Mouse (Mus musculus) gastrocnemius, adult 8-10 months (tissue): ENCODE results near the gene Entpd6. TPM values are rescaled to one million over a fixed set of nuclear protein-coding genes. Genes with fewer than 3 reads are reported as not detected.

Experiments used
- DNase-seq, 2 experiments: peaks; one replicate each; pipeline ENCODE4 v3.0.0; 2022; ENCODE audit warnings: low spot score in 2 of 2
- total RNA-seq, 4 experiments: library from RNA; stranded (reverse); gene quantifications; 2 replicates each; pipeline ENCODE4 v1.2.4; 2022

The Entpd6 gene
- total RNA-seq = 1 to 10 TPM; 8.7 to 9.9 (median 9.0) TPM

DNA sequence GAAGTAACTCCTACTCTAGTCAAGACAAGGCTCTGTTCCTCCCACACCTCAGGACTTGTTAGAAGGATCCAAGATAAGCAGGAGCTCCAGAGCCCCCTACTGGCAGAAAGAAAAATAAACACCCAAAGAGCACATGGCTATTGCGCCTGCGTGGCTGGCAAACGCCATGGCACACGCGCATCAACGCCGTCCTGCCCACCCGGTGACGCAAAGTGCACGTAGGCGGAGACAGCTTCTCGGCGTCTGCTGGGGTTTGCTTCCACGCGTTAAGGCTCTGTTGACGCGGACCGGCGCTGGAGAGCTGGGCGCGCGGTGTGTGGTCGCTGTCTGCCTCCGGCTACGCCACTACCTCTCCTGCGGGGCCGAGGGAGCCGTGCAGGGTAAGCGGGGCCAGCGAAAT is at the start of gene Entpd6:
Gene Entpd6 (plus strand): TSS at position 189 of the 400 bp plus-strand sequence.
- DNase-seq = peak; percentile 90 to 92

DNA sequence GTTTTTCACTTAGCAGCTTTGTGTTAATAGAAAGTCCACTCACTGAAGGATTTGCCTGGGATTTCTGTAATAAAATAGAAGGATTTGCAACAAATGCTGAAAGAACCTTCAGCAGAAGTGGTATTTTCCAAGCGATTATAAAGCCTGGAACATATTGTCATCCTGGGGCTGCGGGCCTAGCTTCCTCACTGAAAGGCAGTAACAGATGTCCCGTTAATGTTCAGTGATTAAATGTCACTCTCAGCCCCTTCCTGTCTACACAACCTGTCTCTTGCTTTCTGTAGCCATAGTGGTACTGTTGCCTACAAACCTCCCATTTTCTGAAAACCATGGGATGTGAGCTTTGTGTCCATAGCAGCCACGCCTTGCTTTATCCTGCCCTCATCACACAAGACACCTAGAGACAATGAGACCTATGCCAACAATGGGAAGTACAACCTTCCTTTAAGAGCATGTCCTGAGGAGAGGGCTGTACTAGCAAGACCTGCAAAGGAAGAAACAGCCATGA is 36.6 kb upstream of the Entpd6 start:
- no peak for DNase-seq

GRCm38 (mm10) chr2:150735756-150736576 is 12.9 kb upstream of the Entpd6 start:
- DNase-seq = no peak

- DNase-seq = no peak
Observed at GRCm38 (mm10) chr2:150737881-150738280, 11.0 kb upstream of the Entpd6 start.

DNA sequence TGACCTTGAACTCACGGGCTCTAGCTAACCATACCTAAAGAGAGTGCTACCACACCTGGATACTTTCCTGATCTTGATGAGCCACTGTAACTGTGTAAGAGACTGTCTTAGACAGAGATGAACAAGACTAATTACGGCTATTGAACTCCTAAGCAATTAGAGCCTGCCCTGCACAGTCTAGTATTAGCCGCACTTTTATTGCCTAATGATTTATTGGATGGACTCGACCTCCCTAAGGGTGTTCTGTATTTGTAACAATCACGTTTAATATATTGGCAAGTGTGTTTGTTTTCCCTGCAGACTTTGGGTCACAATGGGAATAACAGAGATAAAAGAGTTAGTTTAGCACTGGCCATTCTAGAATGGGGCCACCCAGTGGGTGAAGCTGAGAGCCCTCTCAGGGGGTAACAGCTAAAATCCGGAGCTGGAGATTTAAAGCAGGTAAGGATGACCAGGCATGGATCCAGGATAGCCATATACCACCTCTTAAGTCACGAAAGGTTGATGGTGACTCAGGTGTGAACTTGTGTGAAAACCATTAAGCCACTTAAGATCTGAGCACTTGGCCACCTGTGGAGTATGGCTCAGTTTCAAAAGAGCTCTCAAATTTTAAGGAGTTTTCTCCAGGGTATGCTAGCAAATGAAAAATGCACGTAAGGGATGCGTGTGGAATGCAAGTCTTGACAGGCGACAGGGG is 8.5 kb upstream of the Entpd6 start:
- no peak for DNase-seq

GRCm38 (mm10) chr2:150741405-150741804 is 7.4 kb upstream of the Entpd6 start:
- no peak for DNase-seq

GRCm38 (mm10) chr2:150745016-150745415 is 3.8 kb upstream of the Entpd6 start:
- DNase-seq = no peak

GRCm38 (mm10) chr2:150749283-150749682 is 441 bp downstream of the Entpd6 start:
- DNase-seq = no peak

- DNase-seq = no peak
Observed at GRCm38 (mm10) chr2:150750129-150750979, 1.5 kb downstream of the Entpd6 start.

GRCm38 (mm10) chr2:150755016-150755415 is 6.2 kb downstream of the Entpd6 start:
- DNase-seq = no peak

GRCm38 (mm10) chr2:150761476-150761875 is 12.6 kb downstream of the Entpd6 start:
- no peak for DNase-seq

- no peak for DNase-seq
Observed at GRCm38 (mm10) chr2:150765619-150766018, 16.8 kb downstream of the Entpd6 start.

GRCm38 (mm10) chr2:150766083-150766862 is 17.4 kb downstream of the Entpd6 start:
- no peak for DNase-seq

DNA sequence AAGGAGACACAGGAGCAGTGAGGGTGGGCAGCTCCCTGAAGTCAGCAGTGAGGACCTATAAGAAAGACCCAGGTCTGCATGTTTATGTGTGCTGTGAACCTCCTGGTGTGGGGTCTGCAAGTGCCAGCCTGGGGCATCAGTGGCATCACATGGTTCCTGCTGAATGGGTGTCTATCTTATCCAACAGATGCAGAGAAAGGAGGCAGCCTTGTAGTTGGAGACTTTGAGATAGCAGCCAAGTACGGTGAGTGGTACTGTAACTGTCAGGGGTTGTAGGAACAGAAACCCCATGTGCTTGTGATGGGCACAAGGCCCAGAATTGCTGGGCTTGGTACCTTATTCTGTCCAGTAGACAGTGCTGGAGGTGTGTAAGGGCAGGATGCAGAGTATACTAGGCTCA is 19.8 kb downstream of the Entpd6 start:
- DNase-seq = no peak

DNA sequence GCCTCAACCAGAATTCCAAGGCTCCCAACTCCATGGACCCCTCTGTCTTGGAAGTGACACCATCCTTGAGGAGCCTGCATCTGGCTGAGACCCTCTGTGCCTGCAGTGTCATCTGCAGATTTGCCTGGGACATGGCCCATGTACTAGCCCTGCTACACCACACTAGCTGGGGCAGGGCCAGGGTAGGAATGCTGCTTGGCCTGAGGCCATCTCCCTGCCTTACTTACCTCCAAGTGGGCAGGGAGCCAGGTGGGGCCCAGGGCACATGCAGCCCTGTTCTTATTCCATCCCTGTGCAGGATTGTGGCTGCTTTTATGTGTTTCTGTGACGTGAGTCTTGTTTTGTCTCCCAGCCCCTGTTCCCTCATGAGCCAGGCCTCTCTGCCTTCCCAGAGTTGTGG is 21.9 kb downstream of the Entpd6 start:
- peak in 1 of 2 experiments; percentile 16 for DNase-seq

- DNase-seq = no peak
Observed at GRCm38 (mm10) chr2:150771169-150771568, 22.3 kb downstream of the Entpd6 start.

GRCm38 (mm10) chr2:150771996-150772395 is 23.2 kb downstream of the Entpd6 start:
- no peak for DNase-seq

- DNase-seq = no peak
Observed at GRCm38 (mm10) chr2:150772466-150773119, 23.8 kb downstream of the Entpd6 start.

- DNase-seq = no peak
Observed at GRCm38 (mm10) chr2:150782801-150783200, 34.0 kb downstream of the Entpd6 start.
